Mouse (Mus musculus) adrenal gland, postnatal 14 days (tissue): ENCODE measurements at regions not wholly inside any gene's neighbourhood (a gene's known extent, or its start where the extent isn't known, plus 50 kb on each side); places are given as distances from the start of the nearest gene placed in this dataset.

Experiments
- DNase-seq: peaks from one replicate; pipeline ENCODE4 v3.0.0; 2021; ENCODE audit warnings: mixed read lengths

GRCm38 (mm10) chr9:113417106-113417505 is 291.0 kb downstream of the Pdcd6ip start:
- DNase-seq = no peak

- DNase-seq = no peak
Observed at GRCm38 (mm10) chr9:113415511-113415931, 292.5 kb downstream of the Pdcd6ip start.

GRCm38 (mm10) chr9:113414690-113415089 is 293.4 kb downstream of the Pdcd6ip start:
- DNase-seq = no peak

GRCm38 (mm10) chr9:113413851-113414250 is 294.2 kb downstream of the Pdcd6ip start:
- DNase-seq = no peak

- no peak for DNase-seq
Observed at GRCm38 (mm10) chr9:113411638-113412037, 296.4 kb downstream of the Pdcd6ip start.

- DNase-seq = no peak
Observed at GRCm38 (mm10) chr9:113408521-113408920, 299.5 kb downstream of the Pdcd6ip start.

- DNase-seq = no peak
Observed at GRCm38 (mm10) chr9:113394320-113394719, 313.7 kb downstream of the Pdcd6ip start.

- DNase-seq = no peak
Observed at GRCm38 (mm10) chr9:113387356-113387755, 320.7 kb downstream of the Pdcd6ip start.

GRCm38 (mm10) chr9:113381591-113382110 is 326.4 kb downstream of the Pdcd6ip start:
- DNase-seq = no peak

GRCm38 (mm10) chr9:113380408-113381129 is 327.5 kb downstream of the Pdcd6ip start:
- no peak for DNase-seq

- no peak for DNase-seq
Observed at GRCm38 (mm10) chr9:113378525-113378924, 329.5 kb downstream of the Pdcd6ip start.

GRCm38 (mm10) chr9:113371718-113372306 is 336.2 kb downstream of the Pdcd6ip start:
- DNase-seq = no peak

- DNase-seq = no peak
Observed at GRCm38 (mm10) chr9:113347942-113348341, 360.1 kb downstream of the Pdcd6ip start.

- no peak for DNase-seq
Observed at GRCm38 (mm10) chr9:113346531-113346930, 361.5 kb downstream of the Pdcd6ip start.

GRCm38 (mm10) chr9:113342131-113342530 is 365.9 kb downstream of the Pdcd6ip start:
- no peak for DNase-seq

GRCm38 (mm10) chr9:113340838-113341237 is 367.2 kb downstream of the Pdcd6ip start:
- peak; percentile 18 for DNase-seq

- DNase-seq = no peak
Observed at GRCm38 (mm10) chr9:113340036-113340435, 368.0 kb downstream of the Pdcd6ip start.

GRCm38 (mm10) chr9:113324489-113324888 is 383.6 kb downstream of the Pdcd6ip start:
- no peak for DNase-seq

GRCm38 (mm10) chr9:113309707-113310574 is 398.1 kb downstream of the Pdcd6ip start:
- no peak for DNase-seq

- DNase-seq = no peak
Observed at GRCm38 (mm10) chr9:113305761-113306160, 402.3 kb downstream of the Pdcd6ip start.

GRCm38 (mm10) chr9:113302429-113302828 is 405.6 kb downstream of the Pdcd6ip start:
- DNase-seq = peak; percentile 56

GRCm38 (mm10) chr9:113300846-113301245 is 407.2 kb downstream of the Pdcd6ip start:
- DNase-seq = peak; percentile 11

- no peak for DNase-seq
Observed at GRCm38 (mm10) chr9:113299900-113300299, 408.2 kb downstream of the Pdcd6ip start.
